Mouse (Mus musculus): ENCODE data around the gene Dach2.
"Not testable (repeated sequence)": the region's sequence is repeated elsewhere in the genome, so short reads cannot be mapped to it uniquely, and the experiment has no call there.

The Dach2 gene

DNA sequence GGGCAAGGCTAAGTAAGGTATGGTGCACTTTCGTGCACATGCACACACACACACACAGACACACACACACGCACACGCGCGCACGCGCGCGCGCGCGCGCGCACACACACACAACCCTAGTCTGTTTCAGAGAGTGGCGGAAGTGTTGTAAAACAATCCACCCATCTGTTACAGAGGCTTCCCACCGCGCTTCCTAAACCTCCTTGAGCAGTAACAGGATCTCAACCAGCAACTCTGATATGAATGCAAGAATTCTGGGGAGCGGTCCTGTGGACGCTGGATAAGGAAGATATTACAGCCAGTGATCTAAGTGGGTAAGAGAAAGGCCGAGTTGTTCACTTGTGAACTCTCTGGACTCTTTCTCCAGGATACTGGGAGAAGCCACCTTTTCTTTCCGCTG is at the start of gene Dach2:
Dach2 (plus strand) TSS at position 107 of the 400 bp plus-strand sequence.
- DNase-seq (ENCODE audit: low read depth in 1 of 2, low spot score in 2 of 2) = no peak

- not testable (repeated sequence) for DNase-seq (ENCODE audit: low read depth in 1 of 2, low spot score in 2 of 2)
Observed at GRCm38 (mm10) chrX:113252427-113252826, 44.9 kb upstream of the Dach2 start.

GRCm38 (mm10) chrX:113298031-113298430 is 721 bp downstream of the Dach2 start:
- no peak for DNase-seq (ENCODE audit: low read depth in 1 of 2, low spot score in 2 of 2)

GRCm38 (mm10) chrX:113298468-113298867 is 1.2 kb downstream of the Dach2 start:
- DNase-seq (ENCODE audit: low read depth in 1 of 2, low spot score in 2 of 2) = no peak

GRCm38 (mm10) chrX:113304323-113304722 is 7.0 kb downstream of the Dach2 start:
- no peak for DNase-seq (ENCODE audit: low read depth in 1 of 2, low spot score in 2 of 2)

DNA sequence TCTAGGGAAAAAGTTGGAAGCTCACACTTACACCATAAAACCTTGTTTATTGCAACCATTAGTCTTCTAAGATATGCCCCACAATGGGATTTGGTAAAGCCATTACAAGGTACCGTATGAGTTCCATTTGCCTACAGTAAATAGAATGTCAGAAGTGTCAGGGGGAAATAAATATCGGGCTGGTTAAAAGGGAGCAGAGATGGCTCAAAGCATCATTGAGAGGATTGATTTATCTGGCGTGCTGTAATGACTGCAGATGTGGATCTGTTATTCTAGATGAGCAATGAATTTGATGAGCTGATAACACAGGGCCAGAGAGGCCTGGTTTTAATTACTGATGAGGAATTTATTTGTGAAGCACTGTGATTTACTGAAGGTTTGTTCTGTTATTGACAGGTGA is 40.8 kb downstream of the Dach2 start:
- no peak for DNase-seq (ENCODE audit: low read depth in 1 of 2, low spot score in 2 of 2)

GRCm38 (mm10) chrX:113394417-113394816 is 97.1 kb downstream of the Dach2 start:
- DNase-seq (ENCODE audit: low read depth in 1 of 2, low spot score in 2 of 2) = no peak

- no peak for DNase-seq (ENCODE audit: low read depth in 1 of 2, low spot score in 2 of 2)
Observed at GRCm38 (mm10) chrX:113408756-113409155, 111.4 kb downstream of the Dach2 start.

- DNase-seq (ENCODE audit: low read depth in 1 of 2, low spot score in 2 of 2) = no peak
Observed at GRCm38 (mm10) chrX:113421517-113422187, 124.3 kb downstream of the Dach2 start.

- no peak for DNase-seq (ENCODE audit: low read depth in 1 of 2, low spot score in 2 of 2)
Observed at GRCm38 (mm10) chrX:113482131-113482530, 184.8 kb downstream of the Dach2 start.

DNA sequence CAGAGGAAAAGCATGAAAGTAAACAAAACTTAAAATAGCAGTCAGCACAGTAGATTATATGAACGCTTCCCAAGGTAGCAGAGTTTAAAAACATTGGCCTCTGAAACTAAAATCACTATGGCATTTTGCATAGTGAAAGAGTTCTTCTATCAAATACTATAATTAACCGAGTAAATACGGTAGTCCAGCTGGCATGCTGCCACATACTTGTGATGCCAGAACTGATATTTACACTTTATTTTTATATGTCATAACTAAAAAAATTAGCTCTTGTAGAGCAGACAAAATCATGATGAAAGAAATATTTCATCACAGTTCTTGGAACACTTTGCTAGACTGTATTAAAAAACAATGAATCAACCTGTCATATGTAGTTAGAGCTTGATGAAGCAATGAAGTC is 247.8 kb downstream of the Dach2 start:
- DNase-seq (ENCODE audit: low read depth in 1 of 2, low spot score in 2 of 2) = no peak

- DNase-seq (ENCODE audit: low read depth in 1 of 2, low spot score in 2 of 2) = no peak
Observed at GRCm38 (mm10) chrX:113563897-113564296, 266.6 kb downstream of the Dach2 start.

GRCm38 (mm10) chrX:113666069-113666468 is 368.8 kb downstream of the Dach2 start:
- no peak for DNase-seq (ENCODE audit: low read depth in 1 of 2, low spot score in 2 of 2)

GRCm38 (mm10) chrX:113687163-113687562 is 389.9 kb downstream of the Dach2 start:
- DNase-seq (ENCODE audit: low read depth in 1 of 2, low spot score in 2 of 2) = no peak

GRCm38 (mm10) chrX:113712363-113712762 is 415.1 kb downstream of the Dach2 start:
- no peak for DNase-seq (ENCODE audit: low read depth in 1 of 2, low spot score in 2 of 2)

DNA sequence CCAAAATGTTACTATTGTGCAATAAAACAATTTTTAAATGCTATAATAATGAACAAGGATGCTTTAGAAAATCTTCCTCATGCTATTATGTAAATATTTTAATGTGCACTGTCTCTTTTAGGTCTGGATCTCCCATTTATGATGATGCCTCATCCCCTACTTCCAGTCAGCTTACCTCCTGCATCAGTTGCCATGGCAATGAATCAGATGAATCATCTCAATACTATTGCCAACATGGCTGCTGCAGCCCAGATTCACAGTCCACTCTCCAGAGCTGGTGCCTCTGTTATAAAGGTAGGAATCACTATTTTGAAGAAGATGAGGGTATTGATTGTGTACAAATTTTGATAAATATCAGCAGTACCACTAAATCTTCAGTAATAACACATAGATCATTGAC is 426.8 kb downstream of the Dach2 start:
- DNase-seq (ENCODE audit: low read depth in 1 of 2, low spot score in 2 of 2) = no peak

DNA sequence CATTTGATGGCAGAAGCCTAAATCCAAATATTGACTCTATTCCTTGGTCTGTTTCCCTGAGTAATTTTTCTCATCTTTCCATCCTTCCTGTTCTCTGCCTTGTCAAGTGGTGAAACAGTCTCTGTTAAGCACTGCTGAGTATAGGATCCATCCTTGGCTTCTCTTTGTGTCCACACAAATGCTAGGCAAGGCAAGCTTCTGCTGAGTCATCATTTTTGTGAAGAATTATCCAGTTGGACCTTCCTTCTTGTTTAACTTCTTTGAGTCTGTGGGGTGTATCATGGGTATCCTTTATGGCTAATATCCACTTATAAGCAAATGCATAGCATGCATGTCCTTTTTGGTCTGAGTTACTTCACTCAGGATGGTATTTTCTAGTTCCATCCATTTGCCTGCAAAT is 449.8 kb downstream of the Dach2 start:
- DNase-seq (ENCODE audit: low read depth in 1 of 2, low spot score in 2 of 2) = no peak

GRCm38 (mm10) chrX:113792264-113792663 is 495.0 kb downstream of the Dach2 start:
- DNase-seq (ENCODE audit: low read depth in 1 of 2, low spot score in 2 of 2) = no peak

GRCm38 (mm10) chrX:113810369-113810768 is 513.1 kb downstream of the Dach2 start:
- no peak for DNase-seq (ENCODE audit: low read depth in 1 of 2, low spot score in 2 of 2)

DNA sequence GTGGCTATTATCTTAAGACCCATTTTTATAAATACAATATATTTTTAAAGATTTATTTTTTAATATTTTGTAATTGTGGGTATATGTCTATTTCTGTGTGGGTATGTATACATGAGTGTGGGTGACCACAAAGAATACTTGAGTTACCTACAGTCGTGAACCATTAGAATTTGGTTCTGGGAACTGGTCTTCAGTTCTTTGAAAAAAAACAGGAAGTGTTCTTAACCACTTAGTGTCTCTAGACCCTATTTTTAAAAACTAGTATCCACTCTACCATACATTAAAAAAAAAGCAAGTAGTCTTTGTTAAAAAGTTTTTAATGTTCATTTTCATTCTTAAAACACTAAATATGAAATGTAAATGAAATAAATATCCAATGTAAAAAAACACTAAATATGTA is 529.5 kb downstream of the Dach2 start:
- no peak for DNase-seq (ENCODE audit: low read depth in 1 of 2, low spot score in 2 of 2)

DNA sequence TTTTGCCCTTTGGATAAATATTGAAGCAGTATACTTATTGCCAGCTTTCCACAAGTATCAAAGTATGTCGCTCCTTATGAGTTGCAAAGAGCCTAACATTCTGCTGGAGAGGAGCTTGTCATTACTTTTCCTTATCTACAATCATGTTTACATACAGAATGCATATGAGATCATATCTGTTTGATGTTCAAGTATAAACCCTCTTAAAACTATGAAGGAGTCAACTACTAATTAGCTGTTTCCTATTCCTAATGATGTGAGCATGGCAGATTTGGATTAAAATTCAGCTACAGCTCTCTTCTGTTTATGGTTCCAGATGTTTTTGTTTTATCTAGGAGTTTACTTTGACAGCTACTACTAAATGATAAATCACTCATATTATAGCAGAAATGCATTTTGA is 535.8 kb downstream of the Dach2 start:
- DNase-seq (ENCODE audit: low read depth in 1 of 2, low spot score in 2 of 2) = no peak

- peak in 1 of 2 experiments; percentile 3 for DNase-seq (ENCODE audit: low read depth in 1 of 2, low spot score in 2 of 2)
Observed at GRCm38 (mm10) chrX:113867835-113868495, 570.7 kb downstream of the Dach2 start.
